Mouse (Mus musculus): ENCODE results near the gene Klhl6. TPM values are rescaled to one million over a fixed set of nuclear protein-coding genes. Genes with fewer than 3 reads are reported as not detected.

Klhl6 gene
- total and polyA plus RNA-seq, 3 experiments: 4.8 to 6.9 TPM; not detected in 1

- Histone ChIP-seq H3K27me3 (ENCODE audit: control insufficient read depth in 1 of 2, insufficient read depth in 2 of 2, low read length in 2 of 2) (no peaks in the 10 kb centered on the region), H3K79me2 (ENCODE audit: control insufficient read depth, insufficient read depth, low read length, poor library complexity) (peaks cover 2% of the 10 kb centered on the region; the same call in 1 of the 2 replicates), H3K9me3 (replicated peaks; ENCODE audit: insufficient read depth, low read length) (no peaks in the 10 kb centered on the region), H3K4me1 (ENCODE audit: control insufficient read depth in 1 of 2, insufficient read depth in 2 of 2, low read length in 2 of 2) (peaks cover 13 to 28% of the 10 kb centered on the region in 2 experiments), H3K27ac (ENCODE audit: control insufficient read depth, low read depth, low read length) (no peak overlapping the region), H3K4me3 (ENCODE audit: control insufficient read depth in 1 of 2, insufficient read depth in 1 of 2, low read depth in 2 of 2, low read length in 2 of 2) (no peak overlapping the region), H3K36me3 (ENCODE audit: control insufficient read depth in 1 of 2, insufficient read depth in 2 of 2, low read length in 2 of 2) (peaks cover 0 to 25% of the 10 kb centered on the region in 2 experiments; a peak in 2 of 4 replicates), H3K9ac (ENCODE audit: control insufficient read depth, low read depth, low read length, poor library complexity, severe bottlenecking) (no peak overlapping the region)
- no peak for DNase-seq (ENCODE audit: low read depth, low spot score)
- no peak for TF ChIP-seq MAFK (IDR thresholded peaks at IDR 0.05; ENCODE audit: borderline replicate concordance, low read depth, low read length)
- no peak; the same call in 1 of the 2 replicates for TF ChIP-seq USF1 (IDR thresholded peaks at IDR 0.05; ENCODE audit: low read depth, low read length)
- no peak for TF ChIP-seq TCF12 (IDR thresholded peaks at IDR 0.05; ENCODE audit: low read depth, low read length)
- TF ChIP-seq ETS1 (IDR thresholded peaks at IDR 0.05; ENCODE audit: low read depth, low read length): no peak
- no peak for TF ChIP-seq BHLHE40 (IDR thresholded peaks at IDR 0.05; ENCODE audit: borderline replicate concordance, low read depth, low read length)
- no peak for TF ChIP-seq SIN3A (IDR thresholded peaks at IDR 0.05; ENCODE audit: low read length)
- TF ChIP-seq CTCF (IDR thresholded peaks at IDR 0.05 in 2 of 3, conservative IDR thresholded peaks at IDR 0.05 in 1 of 3; ENCODE audit: control insufficient read depth in 1 of 3, insufficient read depth in 1 of 3, low read depth in 2 of 3, low read length in 3 of 3, poor library complexity in 1 of 3, severe bottlenecking in 1 of 3): no peak
- TF ChIP-seq MAZ (IDR thresholded peaks at IDR 0.05; ENCODE audit: low read depth, low read length): no peak
- no peak for TF ChIP-seq POLR2AphosphoS2 (IDR thresholded peaks at IDR 0.05; ENCODE audit: low read length)
- TF ChIP-seq RCOR1 (IDR thresholded peaks at IDR 0.05; ENCODE audit: low read depth, low read length): no peak
- TF ChIP-seq ELF1 (IDR thresholded peaks at IDR 0.05; ENCODE audit: low read depth, low read length): no peak
- TF ChIP-seq CHD2 (IDR thresholded peaks at IDR 0.05; ENCODE audit: low read length): no peak
- no peak for TF ChIP-seq MXI1 (IDR thresholded peaks at IDR 0.05; ENCODE audit: low read depth, low read length)
- no peak for TF ChIP-seq ZKSCAN1 (IDR thresholded peaks at IDR 0.05; ENCODE audit: low read depth, low read length)
Observed at GRCm38 (mm10) chr16:19966976-19967375, 15.9 kb downstream of the Klhl6 start.

GRCm38 (mm10) chr16:19966437-19966836 lies 16.4 kb downstream of the Klhl6 start:
- Histone ChIP-seq H3K36me3 (ENCODE audit: control insufficient read depth in 1 of 2, insufficient read depth in 2 of 2, low read length in 2 of 2) (peaks cover 0 to 25% of the 10 kb centered on the region in 2 experiments; a peak in 2 of 4 replicates), H3K4me3 (ENCODE audit: control insufficient read depth in 1 of 2, insufficient read depth in 1 of 2, low read depth in 2 of 2, low read length in 2 of 2) (no peak overlapping the region), H3K9ac (ENCODE audit: control insufficient read depth, low read depth, low read length, poor library complexity, severe bottlenecking) (no peak overlapping the region), H3K27me3 (ENCODE audit: control insufficient read depth in 1 of 2, insufficient read depth in 2 of 2, low read length in 2 of 2) (no peaks in the 10 kb centered on the region), H3K79me2 (ENCODE audit: control insufficient read depth, insufficient read depth, low read length, poor library complexity) (no peaks in the 10 kb centered on the region), H3K27ac (ENCODE audit: control insufficient read depth, low read depth, low read length) (no peak overlapping the region), H3K9me3 (replicated peaks; ENCODE audit: insufficient read depth, low read length) (no peaks in the 10 kb centered on the region), H3K4me1 (ENCODE audit: control insufficient read depth in 1 of 2, insufficient read depth in 2 of 2, low read length in 2 of 2) (peaks cover 13 to 28% of the 10 kb centered on the region in 2 experiments)
- no peak for DNase-seq (ENCODE audit: low read depth, low spot score)
- no peak for TF ChIP-seq E2F4 (IDR thresholded peaks at IDR 0.05; ENCODE audit: borderline replicate concordance, low read depth, low read length)
- TF ChIP-seq ZKSCAN1 (IDR thresholded peaks at IDR 0.05; ENCODE audit: low read depth, low read length): no peak
- no peak for TF ChIP-seq ZNF384 (IDR thresholded peaks at IDR 0.05; ENCODE audit: low read depth, low read length)
- no peak for TF ChIP-seq NRF1 (IDR thresholded peaks at IDR 0.05; ENCODE audit: insufficient read depth, low read depth, low read length, poor library complexity, severe bottlenecking)
- TF ChIP-seq MAX (IDR thresholded peaks at IDR 0.05; ENCODE audit: low read length): no peak
- no peak for TF ChIP-seq ELF1 (IDR thresholded peaks at IDR 0.05; ENCODE audit: low read depth, low read length)
- no peak for TF ChIP-seq CHD1 (IDR thresholded peaks at IDR 0.05; ENCODE audit: low read depth, low read length)
- no peak for TF ChIP-seq USF2 (IDR thresholded peaks at IDR 0.05; ENCODE audit: borderline replicate concordance in 1 of 2, insufficient read depth in 1 of 2, low read depth in 1 of 2, low read length in 2 of 2)
- no peak for TF ChIP-seq MYC (IDR thresholded peaks at IDR 0.05; ENCODE audit: low read depth, low read length)
- TF ChIP-seq RCOR1 (IDR thresholded peaks at IDR 0.05; ENCODE audit: low read depth, low read length): no peak
- TF ChIP-seq MAZ (IDR thresholded peaks at IDR 0.05; ENCODE audit: low read depth, low read length): no peak
- no peak for TF ChIP-seq POLR2AphosphoS5 (IDR thresholded peaks at IDR 0.05; ENCODE audit: borderline replicate concordance, low read depth, low read length)
- TF ChIP-seq MAFK (IDR thresholded peaks at IDR 0.05; ENCODE audit: borderline replicate concordance, low read depth, low read length): no peak
- no peak for TF ChIP-seq MYB (IDR thresholded peaks at IDR 0.05; ENCODE audit: low read depth, low read length)
- TF ChIP-seq CTCF (IDR thresholded peaks at IDR 0.05 in 2 of 3, conservative IDR thresholded peaks at IDR 0.05 in 1 of 3; ENCODE audit: control insufficient read depth in 1 of 3, insufficient read depth in 1 of 3, low read depth in 2 of 3, low read length in 3 of 3, poor library complexity in 1 of 3, severe bottlenecking in 1 of 3): no peak
- no peak for TF ChIP-seq ZMIZ1 (IDR thresholded peaks at IDR 0.05; ENCODE audit: low read depth, low read length)
- no peak for TF ChIP-seq TBP (IDR thresholded peaks at IDR 0.05; ENCODE audit: low read depth, low read length)
